Mouse (Mus musculus) ovary, postnatal 36 days (tissue): ENCODE results near the gene Lyst.
"Not testable (repeated sequence)": the region's sequence is repeated elsewhere in the genome, so short reads cannot be mapped to it uniquely, and the experiment has no call there.

Experiments used
- DNase-seq: peaks from one replicate; pipeline ENCODE4 v3.0.0; 2022; ENCODE audit warnings: low spot score, mixed read lengths

Gene Lyst

GRCm38 (mm10) chr13:13590048-13591011 lies at the start of gene Lyst:
Lyst (plus strand) TSS chr13:13590397.
- DNase-seq = peak; percentile 99

DNA sequence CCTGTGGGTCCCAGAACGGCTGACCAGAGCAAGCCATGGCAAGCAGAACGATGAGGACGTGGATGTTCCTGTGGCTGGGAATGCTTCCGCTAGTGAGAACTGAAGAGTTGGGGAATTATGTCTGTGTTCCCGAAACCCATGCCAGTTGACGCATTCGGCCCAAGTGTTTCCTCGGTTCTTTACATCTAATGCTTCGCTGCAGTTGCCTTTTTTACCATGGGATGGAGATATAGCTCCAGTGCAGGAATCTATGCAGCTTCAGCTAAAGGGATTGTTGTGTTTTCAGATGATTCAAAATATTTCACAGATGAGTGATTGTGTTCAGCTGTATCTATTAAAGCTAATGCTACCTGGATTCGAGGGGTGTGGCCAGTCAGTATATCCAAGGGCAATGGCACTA lies 47.1 kb upstream of the Lyst start:
- DNase-seq = not testable (repeated sequence)

DNA sequence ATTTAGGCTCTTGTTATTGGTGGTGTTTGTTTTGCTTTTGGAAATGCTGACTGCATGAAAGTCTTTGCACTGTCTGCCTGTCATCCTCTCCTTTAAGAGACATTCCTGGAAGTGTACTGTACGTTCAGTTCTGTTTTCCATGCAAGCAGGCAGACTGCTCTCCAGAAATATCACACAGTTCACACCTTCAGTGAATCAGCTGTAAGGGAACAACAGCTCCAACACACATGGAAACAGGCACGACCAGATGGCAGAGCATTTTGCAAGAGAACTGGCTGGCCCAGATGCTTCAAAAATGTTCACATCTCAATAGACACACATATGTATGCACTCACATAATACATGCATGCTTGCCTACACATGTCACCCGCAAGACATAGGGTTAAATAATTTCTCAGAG lies 43.4 kb upstream of the Lyst start:
- no peak for DNase-seq

DNA sequence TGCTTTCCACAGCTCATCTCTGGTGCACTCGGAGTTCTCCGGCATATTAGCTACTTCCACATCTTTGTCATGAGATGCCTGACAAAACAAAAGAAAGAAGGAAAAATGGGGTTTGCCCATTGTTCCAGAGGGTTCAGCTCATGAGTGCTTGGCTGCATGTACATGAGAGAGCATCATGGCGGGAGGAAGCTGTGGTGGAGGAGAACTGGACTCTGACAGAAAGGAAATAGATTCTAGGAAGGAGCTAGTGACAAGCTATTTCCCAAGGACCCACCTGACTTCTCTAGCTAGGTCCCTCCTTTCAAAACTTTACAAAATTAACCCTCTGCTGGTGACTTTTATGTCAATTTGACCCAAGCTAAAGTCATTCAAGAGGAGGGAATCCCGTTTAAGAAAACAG lies 42.3 kb upstream of the Lyst start:
- no peak for DNase-seq

- DNase-seq = no peak
Observed at GRCm38 (mm10) chr13:13548431-13549190, 41.6 kb upstream of the Lyst start.

GRCm38 (mm10) chr13:13549687-13550660 lies 40.2 kb upstream of the Lyst start:
- DNase-seq = no peak

DNA sequence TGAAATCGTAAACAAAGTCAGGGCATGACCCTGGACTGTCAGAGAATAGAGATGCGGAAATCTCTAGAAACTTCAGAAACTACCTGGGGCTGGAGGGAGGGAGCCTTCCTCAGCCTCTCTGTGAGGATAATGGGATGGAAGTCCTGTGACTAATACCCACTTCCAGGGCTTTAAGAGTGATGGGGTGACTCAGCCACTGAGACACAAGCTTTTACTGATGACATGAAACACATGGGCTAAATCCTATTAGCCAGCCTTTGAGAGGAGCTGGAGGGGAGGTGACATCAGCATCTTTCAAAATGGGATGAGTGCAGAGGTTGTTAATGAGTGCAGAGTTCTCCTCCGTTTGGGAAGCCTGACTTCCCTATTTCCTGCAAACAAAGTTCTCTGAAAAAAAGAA lies 38.2 kb upstream of the Lyst start:
- DNase-seq = no peak

- no peak for DNase-seq
Observed at GRCm38 (mm10) chr13:13553660-13554059, 36.5 kb upstream of the Lyst start.

DNA sequence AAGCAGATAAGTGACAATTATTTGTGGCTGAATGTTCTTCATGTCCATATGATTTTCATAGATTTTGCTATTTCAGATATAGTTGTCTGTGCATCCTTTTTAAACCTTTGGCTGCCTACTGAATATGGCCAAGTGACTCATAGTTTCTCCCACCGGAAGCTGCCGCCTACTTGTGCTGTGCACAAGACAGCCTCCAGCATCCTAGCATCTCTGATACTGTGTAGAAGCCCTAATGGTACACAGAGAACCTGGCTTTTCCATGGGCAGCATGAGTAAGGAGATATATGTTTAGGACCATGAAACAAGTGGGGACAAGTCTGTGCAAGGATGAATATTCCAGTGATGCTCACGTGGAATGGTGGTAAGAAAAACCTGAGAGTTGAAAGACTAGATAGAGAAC lies 35.0 kb upstream of the Lyst start:
- no peak for DNase-seq

DNA sequence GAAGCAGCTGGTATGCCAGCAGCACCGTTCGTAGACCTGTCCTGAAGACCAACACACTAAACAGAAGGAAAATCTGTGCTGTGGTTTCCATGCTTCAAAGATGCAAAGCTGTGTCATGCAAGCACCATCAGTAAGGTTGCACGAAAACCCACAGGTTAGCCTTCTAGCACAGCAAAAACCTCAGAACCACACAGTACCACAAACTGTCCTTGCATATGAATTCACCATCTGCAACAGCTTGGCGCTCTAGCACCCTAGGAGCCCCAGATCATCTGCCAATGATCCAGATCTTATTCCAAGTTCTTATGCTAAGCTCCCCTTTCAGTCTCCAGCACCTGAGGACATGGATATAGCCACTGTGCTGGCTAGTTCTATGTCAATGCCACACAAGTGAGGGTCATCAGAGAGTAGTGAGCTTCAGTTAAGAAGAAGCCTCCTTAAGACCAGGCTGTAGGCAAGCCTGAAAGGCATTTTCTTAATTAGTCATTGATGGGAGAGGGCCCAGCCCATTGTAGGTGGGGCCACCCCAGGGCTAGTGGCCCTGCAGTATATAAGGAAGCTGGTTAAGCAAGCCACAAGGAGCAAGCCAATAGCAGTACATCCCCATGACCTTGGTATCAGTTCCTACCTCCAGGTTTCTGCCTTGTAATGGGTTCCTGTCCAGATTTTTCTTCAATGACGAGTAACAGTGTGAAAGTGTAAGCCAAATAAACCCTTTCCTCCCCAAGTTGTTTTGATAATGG lies 33.0 kb upstream of the Lyst start:
- DNase-seq = no peak

DNA sequence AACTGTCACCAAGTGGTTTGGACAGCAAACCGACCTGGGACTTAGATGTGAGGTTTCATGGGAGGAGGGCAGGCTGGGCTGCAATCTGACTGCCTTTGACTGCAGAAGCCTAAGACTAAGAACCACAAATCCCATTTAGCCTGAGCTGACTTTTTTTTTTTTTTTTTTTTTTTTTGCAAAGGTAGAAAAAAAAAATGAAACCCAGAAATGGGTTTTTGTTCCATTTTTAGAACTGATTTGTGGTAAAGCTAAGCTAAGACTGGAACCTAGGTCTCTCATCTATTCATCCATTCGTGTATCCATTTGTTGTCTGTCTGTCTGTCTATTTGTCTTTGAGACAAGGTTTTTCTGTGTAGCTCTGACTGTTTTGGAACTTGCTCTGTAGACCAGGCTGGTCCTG lies 31.9 kb upstream of the Lyst start:
- no peak for DNase-seq

GRCm38 (mm10) chr13:13558900-13559299 lies 31.3 kb upstream of the Lyst start:
- no peak for DNase-seq

GRCm38 (mm10) chr13:13562571-13562970 lies 27.6 kb upstream of the Lyst start:
- no peak for DNase-seq

DNA sequence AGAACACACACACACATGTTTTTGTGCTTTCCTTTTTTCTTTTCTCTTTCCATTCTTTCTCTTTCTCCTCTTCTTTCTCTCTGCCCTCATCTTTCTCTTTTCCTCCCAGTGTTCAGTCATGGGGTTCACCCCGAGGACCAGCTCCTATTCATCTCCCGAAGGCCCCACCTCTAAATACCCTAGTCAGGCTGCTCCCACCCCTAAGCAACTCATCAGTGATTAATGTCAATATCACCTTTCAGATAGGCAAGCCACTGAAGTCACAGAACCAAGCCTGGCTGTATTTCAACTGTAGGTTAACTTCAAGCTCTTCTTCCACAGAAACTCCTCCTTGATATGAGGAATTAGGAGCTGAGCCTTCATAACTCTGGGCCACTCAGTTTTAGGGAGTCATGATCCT lies 26.1 kb upstream of the Lyst start:
- no peak for DNase-seq

- no peak for DNase-seq
Observed at GRCm38 (mm10) chr13:13564541-13564940, 25.7 kb upstream of the Lyst start.

DNA sequence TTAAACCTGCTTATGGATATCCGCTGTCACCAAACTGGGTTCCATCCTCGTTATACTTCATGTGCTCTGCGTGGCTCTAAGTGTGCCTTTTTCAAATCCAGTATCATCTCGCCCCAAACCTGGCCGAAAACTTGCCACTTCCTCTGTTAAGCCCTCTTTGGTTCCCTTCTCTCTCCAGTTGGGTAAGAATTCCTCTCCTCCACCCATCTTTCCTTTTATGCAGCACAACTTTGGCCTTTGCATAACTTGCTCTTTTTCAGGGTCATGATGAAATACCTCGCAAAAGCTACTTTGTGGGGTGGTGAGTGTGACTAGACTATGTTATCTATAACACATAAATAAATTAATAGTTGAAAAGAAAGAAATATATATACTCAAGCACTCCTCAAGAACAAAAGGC lies 22.6 kb upstream of the Lyst start:
- no peak for DNase-seq

GRCm38 (mm10) chr13:13568824-13569223 lies 21.4 kb upstream of the Lyst start:
- DNase-seq = no peak

GRCm38 (mm10) chr13:13569603-13570002 lies 20.6 kb upstream of the Lyst start:
- no peak for DNase-seq

GRCm38 (mm10) chr13:13572060-13572835 lies 17.9 kb upstream of the Lyst start:
- no peak for DNase-seq

DNA sequence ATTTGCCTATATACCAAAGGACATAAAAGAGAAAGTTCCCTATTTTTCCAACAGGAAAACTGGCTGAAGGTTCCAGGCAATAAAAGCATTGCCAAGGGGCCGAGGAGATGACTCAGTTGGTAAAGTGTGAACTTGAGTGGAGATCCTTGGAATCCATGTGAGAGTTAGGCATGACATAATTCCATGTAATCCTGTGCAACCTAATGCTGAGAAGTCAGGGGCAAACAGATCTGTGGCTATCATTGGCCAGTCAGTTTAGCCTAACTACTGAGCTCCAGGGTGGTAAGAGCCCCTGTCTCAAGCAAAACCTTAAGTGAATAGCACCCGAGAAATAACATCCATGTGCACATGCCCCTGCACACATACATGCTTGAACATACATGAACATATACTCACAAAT lies 17.3 kb upstream of the Lyst start:
- DNase-seq = no peak
